Mouse (Mus musculus): ENCODE measurements at regions not wholly inside any gene's neighbourhood (a gene's known extent, or its start where the extent isn't known, plus 50 kb on each side); places are given as distances from the start of the nearest gene placed in this dataset.
A peak's percentile ranks its signal among the peaks of the same experiment; 100 is the strongest.

GRCm38 (mm10) chr15:62121696-62122095, 1198.9 kb upstream of the A1bg start:
- H3K9me3 ChIP-seq = no peaks in the 10 kb centered on the region
- no peaks in the 10 kb centered on the region for H3K36me3 ChIP-seq
- H3K27ac ChIP-seq (replicated peaks) = no peak overlapping the region
- ATAC-seq (replicated peaks) = no peak
- no peak overlapping the region for H3K9ac ChIP-seq (replicated peaks)
- WGBS = 75% methylated on average over 4 of the region's 4 CpGs
- H3K4me1 ChIP-seq = no peaks in the 10 kb centered on the region
- no peak overlapping the region for H3K4me2 ChIP-seq (replicated peaks)
- no peak overlapping the region for H3K4me3 ChIP-seq
- no peaks in the 10 kb centered on the region for H3K27me3 ChIP-seq

- 51% methylated on average over 4 of the region's 4 CpGs for WGBS
- no peaks in the 10 kb centered on the region for H3K27me3 ChIP-seq
- no peak for ATAC-seq (replicated peaks)
Observed at GRCm38 (mm10) chr15:62120735-62121134, 1197.9 kb upstream of the A1bg start.

GRCm38 (mm10) chr15:62118997-62119396, 1196.2 kb upstream of the A1bg start:
- Histone ChIP-seq H3K27ac (replicated peaks) (no peak overlapping the region), H3K9ac (replicated peaks) (no peak overlapping the region), H3K4me1 (no peaks in the 10 kb centered on the region), H3K4me2 (replicated peaks) (no peak overlapping the region), H3K36me3 (no peaks in the 10 kb centered on the region), H3K9me3 (no peaks in the 10 kb centered on the region), H3K4me3 (no peak overlapping the region), H3K27me3 (no peaks in the 10 kb centered on the region)
- no peak for ATAC-seq (replicated peaks)
- WGBS = 85% methylated on average over 10 of the region's 10 CpGs

More at GRCm38 (mm10) chr15:62120735-62121134, 1197.9 kb upstream of the A1bg start:
- H3K9ac ChIP-seq (replicated peaks) = no peak overlapping the region
- H3K36me3 ChIP-seq = no peaks in the 10 kb centered on the region
- H3K27ac ChIP-seq (replicated peaks) = no peak overlapping the region
- no peaks in the 10 kb centered on the region for H3K4me1 ChIP-seq
- no peak overlapping the region for H3K4me2 ChIP-seq (replicated peaks)
- H3K4me3 ChIP-seq = no peak overlapping the region
- no peaks in the 10 kb centered on the region for H3K9me3 ChIP-seq

- 68% methylated on average over 1 of the region's 1 CpGs for WGBS
- Histone ChIP-seq H3K4me3 (no peak overlapping the region), H3K4me2 (replicated peaks) (no peak overlapping the region), H3K36me3 (no peaks in the 10 kb centered on the region), H3K27me3 (no peaks in the 10 kb centered on the region), H3K9me3 (no peaks in the 10 kb centered on the region), H3K4me1 (no peaks in the 10 kb centered on the region), H3K9ac (replicated peaks) (no peak overlapping the region), H3K27ac (replicated peaks) (no peak overlapping the region)
- no peak for ATAC-seq (replicated peaks)
Observed at GRCm38 (mm10) chr15:62116184-62116583, 1193.4 kb upstream of the A1bg start.

- Histone ChIP-seq H3K27ac (replicated peaks) (no peak overlapping the region), H3K4me1 (no peaks in the 10 kb centered on the region), H3K27me3 (no peaks in the 10 kb centered on the region), H3K36me3 (no peaks in the 10 kb centered on the region), H3K9ac (replicated peaks) (no peak overlapping the region), H3K4me3 (no peak overlapping the region), H3K9me3 (no peaks in the 10 kb centered on the region), H3K4me2 (replicated peaks) (no peak overlapping the region)
- no peak for ATAC-seq (replicated peaks)
- 60% methylated on average over 4 of the region's 4 CpGs for WGBS
Observed at GRCm38 (mm10) chr15:62114815-62115214, 1192.0 kb upstream of the A1bg start.

- H3K9me3 ChIP-seq = no peaks in the 10 kb centered on the region
- 66% methylated on average over 2 of the region's 2 CpGs for WGBS
- no peaks in the 10 kb centered on the region for H3K27me3 ChIP-seq
- H3K27ac ChIP-seq (replicated peaks) = no peak overlapping the region
- no peak for ATAC-seq (replicated peaks)
- no peak overlapping the region for H3K9ac ChIP-seq (replicated peaks)
- no peak overlapping the region for H3K4me2 ChIP-seq (replicated peaks)
- H3K4me3 ChIP-seq = no peak overlapping the region
- H3K4me1 ChIP-seq = peaks cover 2% of the 10 kb centered on the region
- H3K36me3 ChIP-seq = no peaks in the 10 kb centered on the region
Observed at GRCm38 (mm10) chr15:62112151-62112550, 1189.3 kb upstream of the A1bg start.

- WGBS = 73% methylated on average over 3 of the region's 3 CpGs
- no peak for ATAC-seq (replicated peaks)
- no peak overlapping the region for H3K4me3 ChIP-seq
- H3K36me3 ChIP-seq = no peaks in the 10 kb centered on the region
- H3K9ac ChIP-seq (replicated peaks) = no peak overlapping the region
- H3K27ac ChIP-seq (replicated peaks) = no peak overlapping the region
- no peak overlapping the region for H3K4me2 ChIP-seq (replicated peaks)
- no peaks in the 10 kb centered on the region for H3K9me3 ChIP-seq
- H3K4me1 ChIP-seq = peaks cover 12% of the 10 kb centered on the region
- H3K27me3 ChIP-seq = no peaks in the 10 kb centered on the region
Observed at GRCm38 (mm10) chr15:62107976-62108375, 1185.2 kb upstream of the A1bg start.

GRCm38 (mm10) chr15:62106518-62106975, 1183.7 kb upstream of the A1bg start:
- H3K4me3 ChIP-seq = no peak overlapping the region
- H3K27ac ChIP-seq (replicated peaks) = no peak overlapping the region
- no peak overlapping the region for H3K4me2 ChIP-seq (replicated peaks)
- ATAC-seq (replicated peaks) = peak; percentile 84
- H3K27me3 ChIP-seq = no peaks in the 10 kb centered on the region
- WGBS = 1% methylated on average over 5 of the region's 5 CpGs
- no peak overlapping the region for H3K9ac ChIP-seq (replicated peaks)
- no peaks in the 10 kb centered on the region for H3K9me3 ChIP-seq
- peaks cover 12% of the 10 kb centered on the region for H3K4me1 ChIP-seq
- no peaks in the 10 kb centered on the region for H3K36me3 ChIP-seq

- Histone ChIP-seq H3K27me3 (no peaks in the 10 kb centered on the region), H3K4me1 (peaks cover 12% of the 10 kb centered on the region), H3K4me3 (no peak overlapping the region), H3K27ac (replicated peaks) (no peak overlapping the region), H3K36me3 (no peaks in the 10 kb centered on the region), H3K9me3 (no peaks in the 10 kb centered on the region), H3K9ac (replicated peaks) (no peak overlapping the region), H3K4me2 (replicated peaks) (no peak overlapping the region)
- 68% methylated on average over 9 of the region's 9 CpGs for WGBS
- ATAC-seq (replicated peaks) = no peak
Observed at GRCm38 (mm10) chr15:62105483-62105882, 1182.7 kb upstream of the A1bg start.

- Histone ChIP-seq H3K4me2 (replicated peaks) (no peak overlapping the region), H3K27ac (replicated peaks) (no peak overlapping the region), H3K27me3 (no peaks in the 10 kb centered on the region), H3K36me3 (no peaks in the 10 kb centered on the region), H3K9me3 (no peaks in the 10 kb centered on the region), H3K4me3 (no peak overlapping the region), H3K4me1 (peaks cover 12% of the 10 kb centered on the region), H3K9ac (replicated peaks) (no peak overlapping the region)
- ATAC-seq (replicated peaks) = no peak
- 54% methylated on average over 7 of the region's 7 CpGs for WGBS
Observed at GRCm38 (mm10) chr15:62104653-62105052, 1181.8 kb upstream of the A1bg start.

GRCm38 (mm10) chr15:62099683-62100082, 1176.9 kb upstream of the A1bg start:
- WGBS = 94% methylated on average over 6 of the region's 6 CpGs
- no peak for ATAC-seq (replicated peaks)
- Histone ChIP-seq H3K9ac (replicated peaks) (no peak overlapping the region), H3K4me3 (no peak overlapping the region), H3K27ac (replicated peaks) (no peak overlapping the region), H3K4me2 (replicated peaks) (no peak overlapping the region), H3K27me3 (no peaks in the 10 kb centered on the region), H3K4me1 (no peaks in the 10 kb centered on the region), H3K9me3 (no peaks in the 10 kb centered on the region), H3K36me3 (no peaks in the 10 kb centered on the region)

GRCm38 (mm10) chr15:62098791-62099660, 1176.2 kb upstream of the A1bg start:
- ATAC-seq (replicated peaks) = no peak
- H3K4me2 ChIP-seq (replicated peaks) = no peak overlapping the region
- H3K4me3 ChIP-seq = no peak overlapping the region
- H3K4me1 ChIP-seq = no peaks in the 10 kb centered on the region
- 51% methylated on average over 16 of the region's 16 CpGs for whole genome bisulfite sequencing
- H3K27me3 ChIP-seq = no peaks in the 10 kb centered on the region
- H3K27ac ChIP-seq (replicated peaks) = no peak overlapping the region
- no peaks in the 10 kb centered on the region for H3K36me3 ChIP-seq
- no peak overlapping the region for H3K9ac ChIP-seq (replicated peaks)
- no peaks in the 10 kb centered on the region for H3K9me3 ChIP-seq

GRCm38 (mm10) chr15:62096778-62097177, 1174.0 kb upstream of the A1bg start:
- no peaks in the 10 kb centered on the region for H3K9me3 ChIP-seq
- peaks cover 5% of the 10 kb centered on the region for H3K4me1 ChIP-seq
- no peak overlapping the region for H3K27ac ChIP-seq (replicated peaks)
- ATAC-seq (replicated peaks) = no peak
- H3K9ac ChIP-seq (replicated peaks) = no peak overlapping the region
- H3K4me2 ChIP-seq (replicated peaks) = no peak overlapping the region
- H3K27me3 ChIP-seq = no peaks in the 10 kb centered on the region
- H3K36me3 ChIP-seq = no peaks in the 10 kb centered on the region
- no peak overlapping the region for H3K4me3 ChIP-seq
- 89% methylated on average over 7 of the region's 7 CpGs for WGBS

Data from forebrain, embryonic 15.5 days (tissue).